13 mouse cellular contexts compared by ENCODE assay signal in genomic region chr9:52165706-52166090, GRCm38 (mm10). TPM values are rescaled to one million over a fixed set of nuclear protein-coding genes. Genes with fewer than 3 reads are reported as not detected.
DNase-seq lines count a peak whose midpoint lies in the region; ATAC-seq lines count a peak whose summit lies in the region.
"Had no signal": no experiment of that assay in that cellular context is flagged by ENCODE, and none has a peak within 500 bp of the region (broad histone marks: within the 10 kb centered on the region; RNA-seq: fewer than 3 reads in every experiment).

No protein-coding gene starts in this region.

- no peaks in the 10 kb centered on the region for H3K27me3 ChIP-seq in hindbrain, embryonic 13.5 days
- no peaks in the 10 kb centered on the region for H3K27me3 ChIP-seq in hindbrain, embryonic 11.5 days (ENCODE audit: control insufficient read depth, insufficient read depth, low read length)
- H3K27me3 ChIP-seq in neural tube, embryonic 14.5 days (ENCODE audit: control insufficient read depth, insufficient read depth, low read length), result peaks cover 5% of the 10 kb centered on the region; the same call in 1 of the 2 replicates
- H3K27me3 ChIP-seq in intestine, embryonic 16.5 days (replicated peaks; ENCODE audit: control insufficient read depth, insufficient read depth, low read length), result peaks cover 7% of the 10 kb centered on the region
- H3K27me3 ChIP-seq: stomach, embryonic 15.5 days had no signal

- peaks cover 32% of the 10 kb centered on the region for H3K4me1 ChIP-seq in hindbrain, embryonic 13.5 days (replicated peaks)
- H3K4me1 ChIP-seq in hindbrain, embryonic 11.5 days (replicated peaks; ENCODE audit: control insufficient read depth, insufficient read depth, low read length), result no peaks in the 10 kb centered on the region
- H3K4me1 ChIP-seq in neural tube, embryonic 14.5 days (ENCODE audit: control insufficient read depth, insufficient read depth, low read length), result peaks cover 13% of the 10 kb centered on the region
- peaks cover 7% of the 10 kb centered on the region for H3K4me1 ChIP-seq in intestine, embryonic 16.5 days (ENCODE audit: control insufficient read depth, insufficient read depth, low read length)

- H3K4me3 ChIP-seq in hindbrain, embryonic 13.5 days, result no peak overlapping the region
- no peak overlapping the region for H3K4me3 ChIP-seq in hindbrain, embryonic 11.5 days (ENCODE audit: low read depth, low read length)
- H3K4me3 ChIP-seq in neural tube, embryonic 14.5 days (ENCODE audit: low read depth, low read length), result no peak overlapping the region
- no peak overlapping the region for H3K4me3 ChIP-seq in intestine, embryonic 16.5 days (ENCODE audit: low read length)
- H3K4me3 ChIP-seq: erythroblast, embryonic 14.5 days; heart, embryonic 10.5 days; layer of hippocampus, adult 2 months; stomach, embryonic 15.5 days had no signal

- H3K4me2 ChIP-seq in hindbrain, embryonic 13.5 days, result 0 out of 2 replicates have a peak overlapping the region, but pooled peaks have one; percentile 4
- H3K4me2 ChIP-seq in hindbrain, embryonic 11.5 days (replicated peaks; ENCODE audit: low read depth, low read length), result no peak overlapping the region
- H3K4me2 ChIP-seq in neural tube, embryonic 14.5 days (ENCODE audit: low read depth, low read length), result 0 out of 2 replicates have a peak overlapping the region, but pooled peaks have one; percentile 21
- H3K4me2 ChIP-seq in intestine, embryonic 16.5 days (ENCODE audit: low read depth, low read length), result no peak overlapping the region
- H3K4me2 ChIP-seq: stomach, embryonic 15.5 days had no signal

- H3K9me3 ChIP-seq in hindbrain, embryonic 13.5 days, result no peaks in the 10 kb centered on the region
- 0 out of 2 replicates have a peak, but pooled peaks cover 3% of the 10 kb centered on the region for H3K9me3 ChIP-seq in hindbrain, embryonic 11.5 days (ENCODE audit: control insufficient read depth, low read length)
- no peaks in the 10 kb centered on the region for H3K9me3 ChIP-seq in neural tube, embryonic 14.5 days (ENCODE audit: control insufficient read depth, low read length)
- peaks cover 4% of the 10 kb centered on the region; the same call in 1 of the 2 replicates for H3K9me3 ChIP-seq in intestine, embryonic 16.5 days (ENCODE audit: control insufficient read depth, low read length)
- H3K9me3 ChIP-seq: heart, embryonic 10.5 days; stomach, embryonic 15.5 days had no signal

- 96% methylated on average over 3 of the region's 3 CpGs for WGBS in hindbrain, embryonic 13.5 days
- 97% methylated on average over 3 of the region's 3 CpGs for WGBS in hindbrain, embryonic 11.5 days
- 91% methylated on average over 3 of the region's 3 CpGs for WGBS in neural tube, embryonic 14.5 days
- WGBS in intestine, embryonic 16.5 days, result 89% methylated on average over 3 of the region's 3 CpGs

- no peak for ATAC-seq in hindbrain, embryonic 13.5 days (ENCODE audit: low FRiP score)
- no peak for ATAC-seq in hindbrain, embryonic 11.5 days (ENCODE audit: low FRiP score)
- no peak for ATAC-seq in neural tube, embryonic 14.5 days (ENCODE audit: low read depth)
- no peak for ATAC-seq in intestine, embryonic 16.5 days

- peaks cover 3% of the 10 kb centered on the region; the same call in 1 of the 2 replicates for H3K36me3 ChIP-seq in hindbrain, embryonic 13.5 days
- no peaks in the 10 kb centered on the region for H3K36me3 ChIP-seq in hindbrain, embryonic 11.5 days (ENCODE audit: control insufficient read depth, insufficient read depth, low read length)
- H3K36me3 ChIP-seq in neural tube, embryonic 14.5 days (ENCODE audit: control insufficient read depth, insufficient read depth, low read length), result no peaks in the 10 kb centered on the region
- no peaks in the 10 kb centered on the region for H3K36me3 ChIP-seq in intestine, embryonic 16.5 days (ENCODE audit: control insufficient read depth, insufficient read depth, low read length)
- H3K36me3 ChIP-seq: stomach, embryonic 15.5 days had no signal

- no peak overlapping the region for H3K27ac ChIP-seq in hindbrain, embryonic 13.5 days
- no peak overlapping the region for H3K27ac ChIP-seq in hindbrain, embryonic 11.5 days (ENCODE audit: low read depth, low read length)
- H3K27ac ChIP-seq in neural tube, embryonic 14.5 days (ENCODE audit: low read depth, low read length), result no peak overlapping the region
- H3K27ac ChIP-seq in intestine, embryonic 16.5 days (ENCODE audit: low read length), result no peak overlapping the region
- H3K27ac ChIP-seq: heart, embryonic 10.5 days; layer of hippocampus, adult 2 months; liver, embryonic 14.5 days; stomach, embryonic 15.5 days had no signal

- DNase-seq in hindbrain, embryonic 11.5 days (ENCODE audit: low spot score), result no peak
- no peak for DNase-seq in neural tube, embryonic 10.5 days (ENCODE audit: extremely low spot score, low spot score)
- DNase-seq in kidney, adult 8-10 months, result peak; percentile 90 to 92
- DNase-seq in right cerebral cortex, postnatal 10 days (ENCODE audit: low spot score in 2 of 2), result no peak
- DNase-seq: heart, postnatal 4 days had no signal

- no peak overlapping the region for H3K9ac ChIP-seq in hindbrain, embryonic 13.5 days
- no peak overlapping the region for H3K9ac ChIP-seq in hindbrain, embryonic 11.5 days (ENCODE audit: low read depth, low read length)
- H3K9ac ChIP-seq in neural tube, embryonic 14.5 days (replicated peaks; ENCODE audit: low read depth, low read length), result no peak overlapping the region
- H3K9ac ChIP-seq in intestine, embryonic 16.5 days (ENCODE audit: low read depth, low read length), result no peak overlapping the region
- H3K9ac ChIP-seq: liver, embryonic 14.5 days; stomach, embryonic 15.5 days had no signal

RNA-seq across cellular contexts. Expression of gene Zc3h12c, which starts 2.7 kb away (rescaled TPM):
- polyA plus RNA-seq in hindbrain, embryonic 13.5 days (2015; fragmentation: Nextera tagmentation; extraction: Ambion mirVana), result 6.1 and 6.5 TPM in 2 replicates
- polyA plus RNA-seq in hindbrain, embryonic 11.5 days (2014; fragmentation: Nextera tagmentation; extraction: Ambion mirVana), result 12.6 and 16.2 TPM in 2 replicates
- polyA plus RNA-seq in neural tube, embryonic 14.5 days (2014; fragmentation: Nextera tagmentation; extraction: Ambion mirVana), result 7.6 and 8.1 TPM in 2 replicates
- 1.0 and 1.2 TPM in 2 replicates for polyA plus RNA-seq in intestine, embryonic 16.5 days (2015; fragmentation: Nextera tagmentation; extraction: Ambion mirVana)
- polyA plus RNA-seq: erythroblast, embryonic 14.5 days had no signal

Comparison
In these comparisons a context has a peak if more than half of its experiments do, and no peak if none do; other contexts are left out.
1. H3K4me2 ChIP-seq: peak in hindbrain, embryonic 13.5 days (single experiment) and neural tube, embryonic 14.5 days (single experiment); none in hindbrain, embryonic 11.5 days (single experiment) and intestine, embryonic 16.5 days (single experiment).
2. DNase-seq: peak in kidney, adult 8-10 months (2 of 2); none in hindbrain, embryonic 11.5 days (single experiment), neural tube, embryonic 10.5 days (single experiment) and right cerebral cortex, postnatal 10 days (0 of 2).